Mouse (Mus musculus) C2C12 (cell line): ENCODE measurements around the gene Gucy2e. TPM values are rescaled to one million over a fixed set of nuclear protein-coding genes. Genes with fewer than 3 reads are reported as not detected.
A peak's percentile ranks its signal among the peaks of the same experiment; 100 is the strongest.

Experiments
- H3K27me3 ChIP-seq: one replicate; pipeline ENCODE4 v1.6.1; 2011; ENCODE audit not compliant: control insufficient read depth, insufficient read depth, insufficient read length
- H3K36me3 ChIP-seq: one replicate; pipeline ENCODE4 v1.6.1; 2011; ENCODE audit not compliant: control insufficient read depth, insufficient read depth
- H3K4me3 ChIP-seq: one replicate; pipeline ENCODE4 v1.5.1; 2011; ENCODE audit warnings: mild to moderate bottlenecking, control low read depth; ENCODE audit not compliant: poor library complexity, insufficient read depth, severe bottlenecking
- H3K79me2 ChIP-seq: one replicate; pipeline ENCODE4 v1.6.1; 2011; ENCODE audit not compliant: control insufficient read depth, insufficient read depth
- H3K79me3 ChIP-seq: one replicate; pipeline ENCODE4 v1.6.1; 2011; ENCODE audit warnings: low read depth, control low read depth
- H3ac ChIP-seq: one replicate; pipeline ENCODE3; 2011; ENCODE audit warnings: low read depth; ENCODE audit not compliant: control insufficient read depth, insufficient read length
- CEBPB ChIP-seq: IDR thresholded peaks from one replicate; pipeline ENCODE4 v1.6.1; 2011; ENCODE audit warnings: low read depth, mild to moderate bottlenecking, control low read depth, moderate library complexity
- CTCF ChIP-seq: IDR thresholded peaks from one replicate; pipeline ENCODE4 v1.5.1; 2011; ENCODE audit not compliant: control insufficient read depth, insufficient read depth, insufficient read length
- FOSL1 ChIP-seq: IDR thresholded peaks from one replicate; pipeline ENCODE4 v1.8.0; 2011; ENCODE audit warnings: mild to moderate bottlenecking, low read length; ENCODE audit not compliant: poor library complexity, insufficient read depth, severe bottlenecking
- MAX ChIP-seq: IDR thresholded peaks from one replicate; pipeline ENCODE4 v1.6.1; 2011; ENCODE audit warnings: mild to moderate bottlenecking, control low read depth
- MYOD1 ChIP-seq: IDR thresholded peaks from one replicate; pipeline ENCODE4 v1.6.1; 2011; ENCODE audit warnings: low read depth; ENCODE audit not compliant: control insufficient read depth, insufficient read length
- MYOG ChIP-seq: IDR thresholded peaks from one replicate; pipeline ENCODE4 v1.6.1; 2011; ENCODE audit not compliant: control insufficient read depth, insufficient read length; ENCODE audit errors: extremely low read depth
- USF1 ChIP-seq: IDR thresholded peaks from one replicate; pipeline ENCODE4 v1.6.1; 2011; ENCODE audit warnings: low read depth, mild to moderate bottlenecking, control low read depth, moderate library complexity
- polyA plus RNA-seq: library from polyadenylated mRNA; unstranded; fragments of >200 nt; fragmentation: generic; extraction: Trizol; gene quantifications from one replicate; pipeline ENCODE4 v1.2.1, GENCODE M21; 2012; ENCODE audit warnings: missing spikeins

Gene Gucy2e
- polyA plus RNA-seq, 1 experiment: not detected

DNA sequence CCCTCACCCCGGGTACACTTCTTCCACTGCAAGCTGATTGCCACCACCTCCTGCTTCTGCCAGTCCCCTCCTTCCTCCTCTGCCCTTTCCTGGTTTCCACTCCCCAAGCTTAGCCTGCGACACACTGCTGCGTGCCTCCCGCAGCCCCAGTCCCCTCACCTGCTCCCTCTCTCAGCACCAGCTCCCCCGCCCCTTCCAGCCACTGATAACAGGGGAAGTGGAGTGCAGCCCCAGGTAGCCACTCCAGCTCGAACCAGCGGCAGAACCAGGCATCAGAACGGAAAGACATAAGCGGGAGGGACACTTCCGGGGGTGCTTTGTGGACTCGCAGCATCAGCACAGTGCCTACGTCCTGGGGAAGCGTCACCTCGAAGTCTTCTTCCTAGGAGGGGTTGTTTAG, 39.6 kb downstream of the Gucy2e start:
- H3K4me3 ChIP-seq: no peak overlapping the region
- H3K27me3 ChIP-seq: peaks cover 38% of the 10 kb centered on the region
- H3K36me3 ChIP-seq: no peaks in the 10 kb centered on the region
- H3K79me3 ChIP-seq: no peaks in the 10 kb centered on the region
- no peaks in the 10 kb centered on the region for H3K79me2 ChIP-seq
- no peak for TF ChIP-seq MAX
- TF ChIP-seq MYOG: no peak
- TF ChIP-seq CTCF: no peak
- no peak for TF ChIP-seq MYOD1
- no peak for TF ChIP-seq USF1
- TF ChIP-seq FOSL1: no peak
- TF ChIP-seq CEBPB: no peak
- no peak overlapping the region for H3ac ChIP-seq

- no peaks in the 10 kb centered on the region for H3K36me3 ChIP-seq
- no peaks in the 10 kb centered on the region for H3K79me2 ChIP-seq
- H3ac ChIP-seq: no peak overlapping the region
- TF ChIP-seq MYOD1 (no peak), CEBPB (no peak), MAX (no peak), CTCF (no peak)
- H3K27me3 ChIP-seq: peaks cover 36% of the 10 kb centered on the region
- no peaks in the 10 kb centered on the region for H3K79me3 ChIP-seq
- no peak overlapping the region for H3K4me3 ChIP-seq
Measured at GRCm38 (mm10) chr11:69196766-69197165, 40.1 kb downstream of the Gucy2e start.

GRCm38 (mm10) chr11:69192840-69193239, 44.0 kb downstream of the Gucy2e start:
- H3K27me3 ChIP-seq: peaks cover 36% of the 10 kb centered on the region
- H3K4me3 ChIP-seq: no peak overlapping the region
- no peaks in the 10 kb centered on the region for H3K79me2 ChIP-seq
- H3K79me3 ChIP-seq: no peaks in the 10 kb centered on the region
- no peaks in the 10 kb centered on the region for H3K36me3 ChIP-seq
- no peak overlapping the region for H3ac ChIP-seq
- peak; percentile 16 for TF ChIP-seq CTCF
- TF ChIP-seq CEBPB: no peak

- Histone ChIP-seq H3K4me3 (no peak overlapping the region), H3K36me3 (no peaks in the 10 kb centered on the region)
- TF ChIP-seq MYOG: no peak
- no peak for TF ChIP-seq MAX
- no peak for TF ChIP-seq USF1
- no peak for TF ChIP-seq FOSL1
- TF ChIP-seq MYOD1: no peak
- TF ChIP-seq CTCF: no peak
- no peak for TF ChIP-seq CEBPB
Measured at GRCm38 (mm10) chr11:69185936-69186335, 50.9 kb downstream of the Gucy2e start.

GRCm38 (mm10) chr11:69185031-69185430, 51.8 kb downstream of the Gucy2e start:
- Histone ChIP-seq H3K27me3 (peaks cover 19% of the 10 kb centered on the region), H3K4me3 (no peak overlapping the region), H3K36me3 (no peaks in the 10 kb centered on the region), H3K79me2 (no peaks in the 10 kb centered on the region), H3ac (no peak overlapping the region), H3K79me3 (no peaks in the 10 kb centered on the region)
- TF ChIP-seq FOSL1 (no peak), CTCF (no peak), MYOG (no peak), MAX (no peak), MYOD1 (no peak), CEBPB (no peak), USF1 (no peak)

More at GRCm38 (mm10) chr11:69185936-69186335, 50.9 kb downstream of the Gucy2e start:
- Histone ChIP-seq H3K27me3 (peaks cover 20% of the 10 kb centered on the region), H3K79me2 (no peaks in the 10 kb centered on the region), H3K79me3 (no peaks in the 10 kb centered on the region), H3ac (no peak overlapping the region)

GRCm38 (mm10) chr11:69180120-69180519, 56.7 kb downstream of the Gucy2e start:
- Histone ChIP-seq H3K79me3 (no peaks in the 10 kb centered on the region), H3K4me3 (no peak overlapping the region), H3ac (no peak overlapping the region), H3K27me3 (peaks cover 3% of the 10 kb centered on the region), H3K36me3 (no peaks in the 10 kb centered on the region), H3K79me2 (no peaks in the 10 kb centered on the region)
- no peak for TF ChIP-seq CEBPB

DNA sequence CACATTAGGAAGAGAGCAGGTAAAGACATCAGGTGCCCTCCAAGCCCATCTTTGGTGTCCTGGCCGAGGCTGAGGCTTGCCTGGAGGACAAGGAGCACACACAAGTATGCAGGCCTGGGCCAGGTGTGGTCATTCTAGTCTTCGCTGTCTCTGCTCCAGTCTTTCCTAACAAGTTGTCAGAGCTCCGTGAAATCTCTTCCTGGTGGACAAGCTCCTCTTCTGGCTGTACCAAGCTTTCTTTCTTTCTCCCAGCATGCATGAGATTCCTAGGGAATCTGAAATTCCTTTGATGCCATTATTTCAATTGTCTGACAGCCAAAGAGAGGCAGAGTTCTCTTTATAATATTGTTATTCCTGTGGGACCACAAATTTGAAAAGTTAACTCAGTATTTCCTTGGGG, 57.3 kb downstream of the Gucy2e start:
- TF ChIP-seq MYOD1 (no peak), CTCF (no peak), MAX (no peak), USF1 (no peak), FOSL1 (no peak), MYOG (no peak), CEBPB (no peak)
- Histone ChIP-seq H3K36me3 (no peaks in the 10 kb centered on the region), H3ac (no peak overlapping the region), H3K4me3 (no peak overlapping the region), H3K27me3 (peaks cover 3% of the 10 kb centered on the region), H3K79me2 (no peaks in the 10 kb centered on the region), H3K79me3 (no peaks in the 10 kb centered on the region)
